Mouse (Mus musculus) R1 (cell line): ENCODE measurements around the gene Thsd1.

Source experiments
- DNase-seq: peaks from one replicate; pipeline ENCODE4 v3.0.0-alpha.2; 2018; ENCODE audit warnings: low read depth, low spot score

Thsd1 gene

GRCm38 (mm10) chr8:22264787-22265186 is 37.7 kb downstream of the Thsd1 start:
- DNase-seq: no peak

DNA sequence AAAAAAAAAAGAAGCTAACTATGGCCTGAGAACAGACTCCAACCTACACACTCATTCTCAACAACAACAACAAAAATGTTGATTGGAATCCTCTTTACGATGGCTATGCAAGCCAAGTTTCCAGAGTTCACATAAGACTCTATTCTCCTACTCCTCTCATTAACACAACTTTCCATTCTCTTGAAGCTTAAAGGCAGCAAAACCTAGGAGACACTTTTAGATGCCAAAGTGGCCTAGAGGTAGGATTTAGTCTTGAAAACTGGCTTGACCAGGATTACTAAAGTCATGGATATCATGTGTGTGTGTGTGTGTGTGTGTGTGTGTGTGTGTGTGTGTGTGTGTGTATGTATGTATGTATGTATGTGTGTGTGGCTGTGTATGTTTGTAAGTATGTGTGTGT is 38.1 kb downstream of the Thsd1 start:
- no peak for DNase-seq

GRCm38 (mm10) chr8:22266809-22267208 is 39.7 kb downstream of the Thsd1 start:
- DNase-seq: no peak

GRCm38 (mm10) chr8:22273142-22273541 is 46.0 kb downstream of the Thsd1 start:
- no peak for DNase-seq

DNA sequence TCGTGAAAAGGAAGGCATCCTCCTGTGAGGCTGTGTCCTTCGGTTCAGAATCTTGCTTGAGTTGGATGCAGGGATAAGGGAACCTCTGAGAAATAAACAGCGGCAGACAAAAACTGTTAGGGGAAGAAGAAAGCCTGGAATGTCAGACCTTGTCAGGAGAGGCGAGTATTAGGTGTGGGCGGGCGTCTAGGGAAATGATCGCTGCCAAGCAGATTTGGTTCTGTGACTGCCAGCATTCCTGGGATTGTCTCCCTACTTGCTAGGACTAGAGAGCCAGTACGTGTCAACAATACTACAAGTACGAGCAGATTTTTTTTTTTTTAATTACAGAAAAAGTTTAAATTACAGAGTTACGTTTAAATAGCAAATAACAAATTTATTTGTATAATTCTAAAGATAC is 47.5 kb downstream of the Thsd1 start:
- no peak for DNase-seq

- DNase-seq: no peak
These were observed 55.9 kb downstream of the Thsd1 start, which contains the start of gene Tpte for GRCm38 (mm10) chr8:22282999-22283491. Gene Tpte, plus strand, starts transcription at chr8:22283441.

GRCm38 (mm10) chr8:22302326-22302725 is 75.2 kb downstream of the Thsd1 start:
- DNase-seq: no peak

- peak; percentile 46 for DNase-seq
These were observed 75.8 kb downstream of the Thsd1 start for GRCm38 (mm10) chr8:22302896-22303306.

- peak; percentile 12 for DNase-seq
These were observed 76.9 kb downstream of the Thsd1 start for GRCm38 (mm10) chr8:22304045-22304444.

- no peak for DNase-seq
These were observed 79.9 kb downstream of the Thsd1 start for GRCm38 (mm10) chr8:22306999-22307398.
